Mouse (Mus musculus): ENCODE data around the gene Lrfn4.

Lrfn4 gene

GRCm38 (mm10) chr19:4569356-4570236 lies 45.9 kb downstream of the Lrfn4 start:
- DNase-seq (ENCODE audit: low spot score) = no peak

- peak; percentile 23 for DNase-seq (ENCODE audit: low spot score)
Measured at GRCm38 (mm10) chr19:4568832-4569231, 46.6 kb downstream of the Lrfn4 start.

GRCm38 (mm10) chr19:4567665-4568064 lies 47.8 kb downstream of the Lrfn4 start:
- DNase-seq (ENCODE audit: low spot score) = no peak

- no peak for DNase-seq (ENCODE audit: low spot score)
Measured at GRCm38 (mm10) chr19:4566880-4567279, 48.6 kb downstream of the Lrfn4 start.

- no peak for DNase-seq (ENCODE audit: low spot score)
Measured at GRCm38 (mm10) chr19:4565678-4566077, 49.8 kb downstream of the Lrfn4 start.
